ENCODE assay signal across 18 mouse cellular contexts in genomic region chr9:122172612-122173186, GRCm38 (mm10). TPM values are rescaled to one million over a fixed set of nuclear protein-coding genes. Genes with fewer than 3 reads are reported as not detected.
DNase-seq lines count a peak whose midpoint lies in the region; ATAC-seq and TF ChIP-seq lines count a peak whose summit lies in the region.
"Had no signal": no experiment of that assay in that cellular context is flagged by ENCODE, and none has a peak within 500 bp of the region (broad histone marks: within the 10 kb centered on the region; RNA-seq: fewer than 3 reads in every experiment).

No protein-coding gene starts in this region.

- H3K27ac ChIP-seq in heart, adult 2 months, result peak overlapping the region; percentile 52
- H3K27ac ChIP-seq in kidney, embryonic 15.5 days, result peak overlapping the region; percentile 67
- H3K27ac ChIP-seq: embryonic facial prominence, embryonic 12.5 days; forebrain, embryonic 15.5 days; heart, embryonic 10.5 days; heart, embryonic 15.5 days had no signal

- TF ChIP-seq CTCF in heart, adult 2 months (IDR thresholded peaks at IDR 0.05), result peak; percentile 46
- 0 out of 2 replicates have a peak, but pooled peaks have one; percentile 10 for TF ChIP-seq CTCF in lung, adult 2 months (IDR thresholded peaks at IDR 0.05; ENCODE audit: insufficient read depth, low read length)

- intact Hi-C loops in heart, adult 2 months (cut with DNase I), result loop anchor here (5.0 kb wide), 1 partner anchor 35 kb away; no protein-coding TSS in a partner anchor

- ATAC-seq in kidney, embryonic 15.5 days (replicated peaks; ENCODE audit: low FRiP score), result no peak
- ATAC-seq: CD4-positive, CD25-positive, alpha-beta regulatory T cell, adult 4 months; forebrain, embryonic 15.5 days; inflammation-experienced regulatory T-cells, adult 6 months had no signal

- no peak overlapping the region for H3K4me3 ChIP-seq in heart, adult 2 months
- no peak overlapping the region for H3K4me3 ChIP-seq in kidney, embryonic 15.5 days (replicated peaks)
- no peak overlapping the region for H3K4me3 ChIP-seq in lung, adult 2 months (replicated peaks; ENCODE audit: extremely low read depth, low read depth, low read length)
- H3K4me3 ChIP-seq: embryonic facial prominence, embryonic 12.5 days; forebrain, embryonic 15.5 days; heart, embryonic 10.5 days; heart, embryonic 15.5 days had no signal

- no peak overlapping the region for H3K9ac ChIP-seq in heart, adult 2 months (ENCODE audit: low read depth, low read length)
- no peak overlapping the region for H3K9ac ChIP-seq in kidney, embryonic 15.5 days
- H3K9ac ChIP-seq: embryonic facial prominence, embryonic 12.5 days; forebrain, embryonic 15.5 days; heart, embryonic 15.5 days had no signal

- no peaks in the 10 kb centered on the region for H3K9me3 ChIP-seq in kidney, embryonic 15.5 days (replicated peaks)
- H3K9me3 ChIP-seq: embryonic facial prominence, embryonic 12.5 days; forebrain, embryonic 15.5 days; G1E; heart, embryonic 10.5 days; heart, embryonic 15.5 days had no signal

- WGBS in heart, adult 2 months, result 78% methylated on average over 11 of the region's 11 CpGs
- WGBS in kidney, embryonic 15.5 days, result 85% methylated on average over 11 of the region's 11 CpGs
- WGBS in lung, adult 2 months, result 79% methylated on average over 11 of the region's 11 CpGs

- H3K4me2 ChIP-seq in kidney, embryonic 15.5 days, result no peak overlapping the region
- H3K4me2 ChIP-seq: embryonic facial prominence, embryonic 12.5 days; forebrain, embryonic 15.5 days; heart, embryonic 15.5 days had no signal

- H3K4me1 ChIP-seq in heart, adult 2 months (ENCODE audit: control insufficient read depth, insufficient read depth, low read length), result peaks cover 30% of the 10 kb centered on the region
- H3K4me1 ChIP-seq in kidney, embryonic 15.5 days, result peaks cover 23% of the 10 kb centered on the region
- peaks cover 9% of the 10 kb centered on the region for H3K4me1 ChIP-seq in lung, adult 2 months (ENCODE audit: control insufficient read depth, insufficient read depth, low read length)
- H3K4me1 ChIP-seq: embryonic facial prominence, embryonic 12.5 days had no signal

- H3K27me3 ChIP-seq in heart, adult 2 months (ENCODE audit: control insufficient read depth, insufficient read depth, low read length), result no peaks in the 10 kb centered on the region
- no peaks in the 10 kb centered on the region for H3K27me3 ChIP-seq in kidney, embryonic 15.5 days
- H3K27me3 ChIP-seq: embryonic facial prominence, embryonic 12.5 days; forebrain, embryonic 15.5 days; heart, embryonic 15.5 days had no signal

- no peaks in the 10 kb centered on the region for H3K79me2 ChIP-seq in heart, adult 2 months (replicated peaks; ENCODE audit: control insufficient read depth, insufficient read depth, low read length)

- peaks cover 8% of the 10 kb centered on the region for H3K36me3 ChIP-seq in heart, adult 2 months (ENCODE audit: control insufficient read depth, insufficient read depth, low read length)
- H3K36me3 ChIP-seq in kidney, embryonic 15.5 days, result peaks cover 13% of the 10 kb centered on the region

- no peak for TF ChIP-seq POLR2A in heart, adult 2 months (IDR thresholded peaks at IDR 0.05; ENCODE audit: insufficient read depth, low read depth, low read length)
- TF ChIP-seq POLR2A in lung, adult 2 months (IDR thresholded peaks at IDR 0.05; ENCODE audit: borderline replicate concordance, extremely low read depth, low read depth, low read length), result no peak

- TF ChIP-seq EP300 in heart, adult 2 months (IDR thresholded peaks at IDR 0.05; ENCODE audit: insufficient read depth, low read depth, low read length), result no peak

- DNase-seq in adrenal gland, postnatal 10 days, result peak; percentile 17
- DNase-seq in adrenal gland, adult 2 months, result no peak
- no peak for DNase-seq in heart, adult 2 months
- no peak for DNase-seq in heart, adult 8-10 months (ENCODE audit: low spot score)
- no peak for DNase-seq in kidney, postnatal 4 days
- no peak for DNase-seq in lung, adult 2 months
- DNase-seq in lung, postnatal 36 days, result no peak
- DNase-seq: B cell, adult 2 months; embryo, embryonic 11 days; gastrocnemius, postnatal 14 days had no signal

RNA-seq across cellular contexts. Expression of gene Snrk, which starts 55.6 kb away (rescaled TPM):
- total RNA-seq in adrenal gland, postnatal 10 days (2021), result 100 to 1,000 TPM; 202 to 285 TPM
- total RNA-seq in adrenal gland, adult 2 months (2021), result 100 to 1,000 TPM; 183 to 230 TPM
- polyA plus RNA-seq in adrenal gland, adult 2 months (2012; rRNA removed), result 114 and 115 TPM in 2 replicates
- 100 to 1,000 TPM; 142 to 163 TPM for total RNA-seq in heart, adult 2 months (2021)
- 68.0 and 89.8 TPM in 2 replicates for polyA plus RNA-seq in heart, adult 2 months (2012; rRNA removed)
- 100 to 1,000 TPM; 111 to 152 (median 125) TPM for total RNA-seq in heart, adult 8-10 months (2022)
- 59.8 and 62.7 TPM in 2 replicates for polyA plus RNA-seq in kidney, embryonic 15.5 days (2015; fragmentation: Nextera tagmentation; extraction: Ambion mirVana)
- polyA plus RNA-seq in lung, adult 2 months (2012; rRNA removed), result 107 and 129 TPM in 2 replicates
